Mouse (Mus musculus): Measurements from ENCODE around the gene Nell2.

GRCm38 (mm10) chr15:95049171-95049729, 479.1 kb downstream of the Nell2 start:
- TF ChIP-seq CTCF (IDR thresholded peaks at IDR 0.05; ENCODE audit: low read depth, low read length): no peak
- no peak for TF ChIP-seq POLR2A (IDR thresholded peaks at IDR 0.05; ENCODE audit: borderline replicate concordance, low read depth, low read length)
